ENCODE assay signal across 8 mouse cellular contexts in genomic region chr19:5488878-5489571, GRCm38 (mm10). TPM values are rescaled to one million over a fixed set of nuclear protein-coding genes. Genes with fewer than 3 reads are reported as not detected.
DNase-seq lines count a peak whose midpoint lies in the region; TF ChIP-seq lines count a peak whose summit lies in the region.

No protein-coding gene starts in this region.

- H3K36me3 ChIP-seq in megakaryocyte, embryonic 14.5 days (replicated peaks; ENCODE audit: low read length), result peaks cover 52% of the 10 kb centered on the region

- TF ChIP-seq CTCF in cortical plate, adult 2 months (IDR thresholded peaks at IDR 0.05; ENCODE audit: extremely low read depth, insufficient read depth, low read length), result no peak

- peak overlapping the region; percentile 26 for H3K4me3 ChIP-seq in cortical plate, adult 2 months (ENCODE audit: insufficient read depth, low read length)
- H3K4me3 ChIP-seq in megakaryocyte, embryonic 14.5 days (replicated peaks), result peak overlapping the region; percentile 93

- peak; percentile 90 for TF ChIP-seq POLR2A in cortical plate, adult 2 months (IDR thresholded peaks at IDR 0.05; ENCODE audit: extremely low read depth, insufficient read depth, low read length)

- peak; percentile 99 for DNase-seq in ZHBTc4 (ENCODE audit: low read depth, low spot score)
- peak; percentile 97 to 98 for DNase-seq in gastrocnemius, adult 8-10 months (ENCODE audit: low spot score in 2 of 2)
- peak; percentile 89 for DNase-seq in hindlimb bud, embryonic 11.5 days (ENCODE audit: extremely low spot score, low read depth, low spot score)
- peak; percentile 93 to 98 for DNase-seq in left cerebral cortex, adult 8-10 months (ENCODE audit: low spot score in 2 of 2)
- peak; percentile 98 to 99 for DNase-seq in right cerebral cortex, postnatal 10 days (ENCODE audit: low spot score in 2 of 2)
- peak; percentile 96 for DNase-seq in urinary bladder, postnatal 25 days (ENCODE audit: low spot score)

- peaks cover 4% of the 10 kb centered on the region; the same call in 1 of the 2 replicates for H3K4me1 ChIP-seq in cortical plate, adult 2 months (ENCODE audit: control insufficient read depth, insufficient read depth, low read length)
- H3K4me1 ChIP-seq in megakaryocyte, embryonic 14.5 days, result peaks cover 69% of the 10 kb centered on the region

- H3K27ac ChIP-seq in cortical plate, adult 2 months (ENCODE audit: insufficient read depth, low read length), result peak overlapping the region; percentile 97

- H3K27me3 ChIP-seq in megakaryocyte, embryonic 14.5 days (replicated peaks), result no peaks in the 10 kb centered on the region

- no peaks in the 10 kb centered on the region for H3K9me3 ChIP-seq in megakaryocyte, embryonic 14.5 days

RNA-seq across cellular contexts. Expression of gene Mus81, which starts 0.8 kb away (rescaled TPM):
- polyA plus RNA-seq in cortical plate, adult 2 months (2012; rRNA removed), result 38.6 and 39.5 TPM in 2 replicates
- total RNA-seq in gastrocnemius, adult 8-10 months (2022), result 10 to 100 TPM; 18.5 to 22.8 (median 21.2) TPM
- 10 to 100 TPM; 29.7 to 36.3 (median 35.4) TPM for total RNA-seq in left cerebral cortex, adult 8-10 months (2022)
- 40.1 and 41.1 TPM in 2 replicates for polyA plus RNA-seq in megakaryocyte, embryonic 14.5 days (2012; ENCODE audit: insufficient read depth, low replicate concordance)

RNA-seq across cellular contexts. Expression of gene Cfl1, which starts 1.2 kb away (rescaled TPM):
- 1,356 and 1,455 TPM in 2 replicates for polyA plus RNA-seq in cortical plate, adult 2 months (2012; rRNA removed)
- 10 to 100 TPM; 44.8 to 57.2 (median 51.2) TPM for total RNA-seq in gastrocnemius, adult 8-10 months (2022)
- total RNA-seq in left cerebral cortex, adult 8-10 months (2022), result 1,000 to 10,000 TPM; 1,338 to 1,440 (median 1,412) TPM
- polyA plus RNA-seq in megakaryocyte, embryonic 14.5 days (2012; ENCODE audit: insufficient read depth, low replicate concordance), result 2,588 and 4,768 TPM in 2 replicates

RNA-seq across cellular contexts. Expression of gene 1700020D05Rik, which starts 14.6 kb away (rescaled TPM):
- 4.7 and 5.7 TPM in 2 replicates for polyA plus RNA-seq in cortical plate, adult 2 months (2012; rRNA removed)
- total RNA-seq in gastrocnemius, adult 8-10 months (2022), result under 1 TPM in 3 of 4 experiments, not detected in 1; 0.31 to 0.67 (median 0.47) TPM
- total RNA-seq in left cerebral cortex, adult 8-10 months (2022), result 1 to 10 TPM; 6.6 to 8.6 (median 7.1) TPM
- polyA plus RNA-seq in megakaryocyte, embryonic 14.5 days (2012; ENCODE audit: insufficient read depth, low replicate concordance), result not detected in 2 replicates

RNA-seq across cellular contexts. Expression of gene Efemp2, which starts 15.3 kb away (rescaled TPM):
- 24.5 and 27.1 TPM in 2 replicates for polyA plus RNA-seq in cortical plate, adult 2 months (2012; rRNA removed)
- 1 to 10 TPM; 3.2 to 6.1 (median 3.8) TPM for total RNA-seq in gastrocnemius, adult 8-10 months (2022)
- 10 to 100 TPM; 16.0 to 21.9 (median 18.7) TPM for total RNA-seq in left cerebral cortex, adult 8-10 months (2022)
- polyA plus RNA-seq in megakaryocyte, embryonic 14.5 days (2012; ENCODE audit: insufficient read depth, low replicate concordance), result 2.0 TPM in 1 of 2 replicates, not detected in the other

RNA-seq across cellular contexts. Expression of gene Ctsw, which starts 20.7 kb away (rescaled TPM):
- 0.27 and 0.53 TPM in 2 replicates for polyA plus RNA-seq in cortical plate, adult 2 months (2012; rRNA removed)
- not detected for total RNA-seq in gastrocnemius, adult 8-10 months (2022)
- 1 to 10 TPM in 1 of 4 experiments, under 1 TPM in 3; 0.30 to 1.0 (median 0.46) TPM for total RNA-seq in left cerebral cortex, adult 8-10 months (2022)
- polyA plus RNA-seq in megakaryocyte, embryonic 14.5 days (2012; ENCODE audit: insufficient read depth, low replicate concordance), result not detected in 2 replicates

Comparison
In these comparisons a context has a peak if more than half of its experiments do, and no peak if none do; other contexts are left out.
1. Peak in every context shown above with its lines: DNase-seq, H3K4me3 ChIP-seq and H3K27ac ChIP-seq.
2. RNA of gene Cfl1, which starts 1.2 kb away (total RNA-seq): 1,338 to 1,440 TPM in left cerebral cortex, adult 8-10 months; 44.8 to 57.2 TPM in gastrocnemius, adult 8-10 months; every median in the first group is over 10 times any median in the second.
3. RNA of gene 1700020D05Rik, which starts 14.6 kb away (total RNA-seq): 6.6 to 8.6 TPM in left cerebral cortex, adult 8-10 months; 0.31 to 0.67 TPM in gastrocnemius, adult 8-10 months; every median in the first group is over 4 times any median in the second.